Mouse (Mus musculus): ENCODE data around the gene Rhox3a2. TPM values are rescaled to one million over a fixed set of nuclear protein-coding genes. Genes with fewer than 3 reads are reported as not detected.
"Not testable (repeated sequence)": the region's sequence is repeated elsewhere in the genome, so short reads cannot be mapped to it uniquely, and the experiment has no call there.

The Rhox3a2 gene
- polyA plus RNA-seq (2012; rRNA removed) (not detected in 2 replicates), polyA plus RNA-seq (2014; fragmentation: Nextera tagmentation; extraction: Ambion mirVana) (not detected in 2 replicates)

- H3K9me3 ChIP-seq (ENCODE audit: control insufficient read depth, low read length); H3K4me2 ChIP-seq (replicated peaks; ENCODE audit: low read depth, low read length, severe bottlenecking); H3K4me1 ChIP-seq (ENCODE audit: control insufficient read depth, insufficient read depth, low read length); H3K4me3 ChIP-seq (replicated peaks; ENCODE audit: low read length); ATAC-seq (ENCODE audit: low FRiP score, low read depth); H3K27ac ChIP-seq (replicated peaks; ENCODE audit: low read depth, low read length); H3K9ac ChIP-seq (ENCODE audit: low read depth, low read length, severe bottlenecking); DNase-seq (ENCODE audit: low spot score); H3K36me3 ChIP-seq (ENCODE audit: control insufficient read depth, insufficient read depth, low read length); H3K27me3 ChIP-seq (ENCODE audit: control insufficient read depth, insufficient read depth, low read length): not testable (repeated sequence)
- no CpG with 5 or more reads among the region's 1 CpGs for WGBS
Observed at GRCm38 (mm10) chrX:37379728-37380127, at the start of gene Rhox3a2. TSS of gene Rhox3a2 (plus strand) at chrX:37380028.

DNA sequence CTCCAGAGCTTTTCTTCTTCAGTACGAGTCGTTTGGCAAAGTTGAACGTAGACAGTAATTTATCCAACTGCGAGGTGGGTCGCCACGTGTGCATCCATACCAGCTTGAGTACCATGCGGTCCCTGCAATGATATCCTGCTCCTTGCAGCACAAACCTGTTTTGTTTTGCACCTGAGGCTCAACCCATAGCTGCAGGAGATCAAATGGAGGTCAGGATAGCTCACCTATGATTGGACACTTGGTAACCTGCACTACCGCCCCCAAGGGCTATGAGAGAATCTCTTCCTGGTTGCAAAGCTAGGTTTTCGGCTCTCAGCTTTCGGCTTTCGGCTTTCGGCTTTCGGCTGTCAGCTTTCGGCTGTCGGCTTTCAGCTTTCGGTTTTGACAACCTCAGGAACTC lies 10.7 kb downstream of the Rhox3a2 start, which contains the start of gene Rhox4a2:
Gene Rhox4a2 (plus strand): TSS at position 301 of the 400 bp plus-strand sequence.
- not testable (repeated sequence) for ATAC-seq (ENCODE audit: low FRiP score, low read depth); H3K9ac ChIP-seq (ENCODE audit: low read depth, low read length, severe bottlenecking); H3K9me3 ChIP-seq (ENCODE audit: control insufficient read depth, low read length); H3K36me3 ChIP-seq (ENCODE audit: control insufficient read depth, insufficient read depth, low read length); H3K4me2 ChIP-seq (replicated peaks; ENCODE audit: low read depth, low read length, severe bottlenecking); H3K27ac ChIP-seq (replicated peaks; ENCODE audit: low read depth, low read length); H3K4me3 ChIP-seq (replicated peaks; ENCODE audit: low read length); H3K27me3 ChIP-seq (ENCODE audit: control insufficient read depth, insufficient read depth, low read length); DNase-seq (ENCODE audit: low spot score); H3K4me1 ChIP-seq (ENCODE audit: control insufficient read depth, insufficient read depth, low read length)
- 97% methylated on average over 8 of the region's 16 CpGs for WGBS

- not testable (repeated sequence) for H3K4me3 ChIP-seq (replicated peaks; ENCODE audit: low read length); H3K4me2 ChIP-seq (replicated peaks; ENCODE audit: low read depth, low read length, severe bottlenecking); DNase-seq (ENCODE audit: low spot score); H3K36me3 ChIP-seq (ENCODE audit: control insufficient read depth, insufficient read depth, low read length); H3K27ac ChIP-seq (replicated peaks; ENCODE audit: low read depth, low read length); H3K9me3 ChIP-seq (ENCODE audit: control insufficient read depth, low read length); H3K9ac ChIP-seq (ENCODE audit: low read depth, low read length, severe bottlenecking); H3K27me3 ChIP-seq (ENCODE audit: control insufficient read depth, insufficient read depth, low read length); ATAC-seq (ENCODE audit: low FRiP score, low read depth); H3K4me1 ChIP-seq (ENCODE audit: control insufficient read depth, insufficient read depth, low read length)
- WGBS: no CpG with 5 or more reads among the region's 9 CpGs
Observed at GRCm38 (mm10) chrX:37411767-37412166, 31.9 kb downstream of the Rhox3a2 start, which contains the start of gene Rhox2b. TSS of gene Rhox2b (plus strand) at chrX:37412067.

- WGBS: 90% methylated on average over 12 of the region's 15 CpGs
- H3K9ac ChIP-seq (ENCODE audit: low read depth, low read length, severe bottlenecking); H3K4me3 ChIP-seq (replicated peaks; ENCODE audit: low read length): not testable (repeated sequence)
Observed at GRCm38 (mm10) chrX:37432194-37432593, 52.4 kb downstream of the Rhox3a2 start, which contains the start of gene Rhox4b. TSS of gene Rhox4b (plus strand) at chrX:37432494.

More at GRCm38 (mm10) chrX:37432194-37432593, 52.4 kb downstream of the Rhox3a2 start, which contains the start of gene Rhox4b:
- H3K27me3 ChIP-seq (ENCODE audit: control insufficient read depth, insufficient read depth, low read length); H3K9me3 ChIP-seq (ENCODE audit: control insufficient read depth, low read length); DNase-seq (ENCODE audit: low spot score); ATAC-seq (ENCODE audit: low FRiP score, low read depth); H3K36me3 ChIP-seq (ENCODE audit: control insufficient read depth, insufficient read depth, low read length); H3K4me2 ChIP-seq (replicated peaks; ENCODE audit: low read depth, low read length, severe bottlenecking); H3K27ac ChIP-seq (replicated peaks; ENCODE audit: low read depth, low read length); H3K4me1 ChIP-seq (ENCODE audit: control insufficient read depth, insufficient read depth, low read length): not testable (repeated sequence)

Other genes with a start within 250 kb of the Rhox3a2 start
- not detected in 2 replicates for gene Akap14, start 211.2 kb upstream of the Rhox3a2 start, polyA plus RNA-seq (2012; rRNA removed)
- gene Akap14, start 211.2 kb upstream of the Rhox3a2 start, polyA plus RNA-seq (2014; fragmentation: Nextera tagmentation; extraction: Ambion mirVana): 0.11 TPM in 1 of 2 replicates, not detected in the other
- gene Ndufa1, start 188.9 kb upstream of the Rhox3a2 start, polyA plus RNA-seq (2012; rRNA removed): 271 and 282 TPM in 2 replicates
- 430 and 487 TPM in 2 replicates for gene Ndufa1, start 188.9 kb upstream of the Rhox3a2 start, polyA plus RNA-seq (2014; fragmentation: Nextera tagmentation; extraction: Ambion mirVana)
- gene Rnf113a1, start 188.8 kb upstream of the Rhox3a2 start, polyA plus RNA-seq (2012; rRNA removed): 7.0 and 7.7 TPM in 2 replicates
- 10.2 and 13.8 TPM in 2 replicates for gene Rnf113a1, start 188.8 kb upstream of the Rhox3a2 start, polyA plus RNA-seq (2014; fragmentation: Nextera tagmentation; extraction: Ambion mirVana)
- gene Gm9, start 169.0 kb upstream of the Rhox3a2 start, polyA plus RNA-seq (2012; rRNA removed): 0.32 TPM in 1 of 2 replicates, not detected in the other
- not detected in 2 replicates for gene Gm9, start 169.0 kb upstream of the Rhox3a2 start, polyA plus RNA-seq (2014; fragmentation: Nextera tagmentation; extraction: Ambion mirVana)
- gene Rhox1, start 157.8 kb upstream of the Rhox3a2 start, polyA plus RNA-seq (2012; rRNA removed): not detected in 2 replicates
- gene Rhox1, start 157.8 kb upstream of the Rhox3a2 start, polyA plus RNA-seq (2014; fragmentation: Nextera tagmentation; extraction: Ambion mirVana): not detected in 2 replicates
- not detected in 2 replicates for gene Rhox2a, start 135.1 kb upstream of the Rhox3a2 start, polyA plus RNA-seq (2012; rRNA removed)
- not detected in 2 replicates for gene Rhox2a, start 135.1 kb upstream of the Rhox3a2 start, polyA plus RNA-seq (2014; fragmentation: Nextera tagmentation; extraction: Ambion mirVana)
- not detected in 2 replicates for gene Rhox3a, start 130.1 kb upstream of the Rhox3a2 start, polyA plus RNA-seq (2012; rRNA removed)
- not detected in 2 replicates for gene Rhox3a, start 130.1 kb upstream of the Rhox3a2 start, polyA plus RNA-seq (2014; fragmentation: Nextera tagmentation; extraction: Ambion mirVana)
- gene Rhox4a, start 114.7 kb upstream of the Rhox3a2 start, polyA plus RNA-seq (2012; rRNA removed): not detected in 2 replicates
- gene Rhox4a, start 114.7 kb upstream of the Rhox3a2 start, polyA plus RNA-seq (2014; fragmentation: Nextera tagmentation; extraction: Ambion mirVana): 0.15 TPM in 1 of 2 replicates, not detected in the other
- 0.41 and 0.89 TPM in 2 replicates for gene Rhox4a2, start 10.8 kb downstream of the Rhox3a2 start, polyA plus RNA-seq (2012; rRNA removed)
- 0.86 and 1.2 TPM in 2 replicates for gene Rhox4a2, start 10.8 kb downstream of the Rhox3a2 start, polyA plus RNA-seq (2014; fragmentation: Nextera tagmentation; extraction: Ambion mirVana)
- gene Rhox2b, start 32.0 kb downstream of the Rhox3a2 start, polyA plus RNA-seq (2012; rRNA removed): not detected in 2 replicates
- not detected in 2 replicates for gene Rhox2b, start 32.0 kb downstream of the Rhox3a2 start, polyA plus RNA-seq (2014; fragmentation: Nextera tagmentation; extraction: Ambion mirVana)
- 0.28 and 0.79 TPM in 2 replicates for gene Rhox4b, start 52.5 kb downstream of the Rhox3a2 start, polyA plus RNA-seq (2012; rRNA removed)
- gene Rhox4b, start 52.5 kb downstream of the Rhox3a2 start, polyA plus RNA-seq (2014; fragmentation: Nextera tagmentation; extraction: Ambion mirVana): 0.70 and 0.98 TPM in 2 replicates
- not detected in 2 replicates for gene Rhox2c, start 73.7 kb downstream of the Rhox3a2 start, polyA plus RNA-seq (2012; rRNA removed)
- gene Rhox2c, start 73.7 kb downstream of the Rhox3a2 start, polyA plus RNA-seq (2014; fragmentation: Nextera tagmentation; extraction: Ambion mirVana): not detected in 2 replicates
- gene Rhox3c, start 78.6 kb downstream of the Rhox3a2 start, polyA plus RNA-seq (2012; rRNA removed): not detected in 2 replicates
- not detected in 2 replicates for gene Rhox3c, start 78.6 kb downstream of the Rhox3a2 start, polyA plus RNA-seq (2014; fragmentation: Nextera tagmentation; extraction: Ambion mirVana)
- gene Rhox4c, start 100.3 kb downstream of the Rhox3a2 start, polyA plus RNA-seq (2012; rRNA removed): not detected in 2 replicates
- not detected in 2 replicates for gene Rhox4c, start 100.3 kb downstream of the Rhox3a2 start, polyA plus RNA-seq (2014; fragmentation: Nextera tagmentation; extraction: Ambion mirVana)
- not detected in 2 replicates for gene Rhox2d, start 113.4 kb downstream of the Rhox3a2 start, polyA plus RNA-seq (2012; rRNA removed)
- not detected in 2 replicates for gene Rhox2d, start 113.4 kb downstream of the Rhox3a2 start, polyA plus RNA-seq (2014; fragmentation: Nextera tagmentation; extraction: Ambion mirVana)
- not detected in 2 replicates for gene Rhox4d, start 134.3 kb downstream of the Rhox3a2 start, polyA plus RNA-seq (2012; rRNA removed)
- gene Rhox4d, start 134.3 kb downstream of the Rhox3a2 start, polyA plus RNA-seq (2014; fragmentation: Nextera tagmentation; extraction: Ambion mirVana): 0.18 TPM in 1 of 2 replicates, not detected in the other
- gene Rhox2e, start 150.4 kb downstream of the Rhox3a2 start, polyA plus RNA-seq (2012; rRNA removed): not detected in 2 replicates
- gene Rhox2e, start 150.4 kb downstream of the Rhox3a2 start, polyA plus RNA-seq (2014; fragmentation: Nextera tagmentation; extraction: Ambion mirVana): not detected in 2 replicates
- gene Rhox3e, start 162.0 kb downstream of the Rhox3a2 start, polyA plus RNA-seq (2012; rRNA removed): not detected in 2 replicates
- gene Rhox3e, start 162.0 kb downstream of the Rhox3a2 start, polyA plus RNA-seq (2014; fragmentation: Nextera tagmentation; extraction: Ambion mirVana): not detected in 2 replicates
- not detected in 2 replicates for gene Rhox4e, start 177.4 kb downstream of the Rhox3a2 start, polyA plus RNA-seq (2012; rRNA removed)
- gene Rhox4e, start 177.4 kb downstream of the Rhox3a2 start, polyA plus RNA-seq (2014; fragmentation: Nextera tagmentation; extraction: Ambion mirVana): 0.23 TPM in 1 of 2 replicates, not detected in the other
- gene Rhox2f, start 191.4 kb downstream of the Rhox3a2 start, polyA plus RNA-seq (2012; rRNA removed): not detected in 2 replicates
- not detected in 2 replicates for gene Rhox2f, start 191.4 kb downstream of the Rhox3a2 start, polyA plus RNA-seq (2014; fragmentation: Nextera tagmentation; extraction: Ambion mirVana)
- gene Rhox3f, start 201.0 kb downstream of the Rhox3a2 start, polyA plus RNA-seq (2012; rRNA removed): not detected in 2 replicates
- not detected in 2 replicates for gene Rhox3f, start 201.0 kb downstream of the Rhox3a2 start, polyA plus RNA-seq (2014; fragmentation: Nextera tagmentation; extraction: Ambion mirVana)
- gene Rhox4f, start 227.7 kb downstream of the Rhox3a2 start, polyA plus RNA-seq (2012; rRNA removed): not detected in 2 replicates
- not detected in 2 replicates for gene Rhox4f, start 227.7 kb downstream of the Rhox3a2 start, polyA plus RNA-seq (2014; fragmentation: Nextera tagmentation; extraction: Ambion mirVana)
- not detected in 2 replicates for gene Rhox3g, start 248.6 kb downstream of the Rhox3a2 start, polyA plus RNA-seq (2012; rRNA removed)
- not detected in 2 replicates for gene Rhox3g, start 248.6 kb downstream of the Rhox3a2 start, polyA plus RNA-seq (2014; fragmentation: Nextera tagmentation; extraction: Ambion mirVana)